In genomic region chr7:30050882-30051548, GRCm38 (mm10) we compare ENCODE assay signal across 7 mouse cellular contexts. TPM values are rescaled to one million over a fixed set of nuclear protein-coding genes. Genes with fewer than 3 reads are reported as not detected.
A peak's percentile ranks its signal among the peaks of the same experiment; 100 is the strongest.
DNase-seq lines count a peak whose midpoint lies in the region; ATAC-seq lines count a peak whose summit lies in the region.

Gene Zfp14, minus strand, starts transcription at chr7:30051380.

- H3K36me3 ChIP-seq in intestine, embryonic 15.5 days = no peaks in the 10 kb centered on the region
- H3K36me3 ChIP-seq in midbrain, embryonic 10.5 days = peaks cover 14% of the 10 kb centered on the region

- peak within 1 kb of the TSS; percentile 74 for H3K4me3 ChIP-seq in intestine, embryonic 15.5 days (replicated peaks)
- H3K4me3 ChIP-seq in midbrain, embryonic 10.5 days = peak within 1 kb of the TSS; percentile 85

- H3K4me2 ChIP-seq in intestine, embryonic 15.5 days (replicated peaks) = peak within 1 kb of the TSS; percentile 77

- peak within 1 kb of the TSS; percentile 70 for H3K9ac ChIP-seq in intestine, embryonic 15.5 days

- H3K27me3 ChIP-seq in intestine, embryonic 15.5 days (replicated peaks) = no peaks in the 10 kb centered on the region
- no peaks in the 10 kb centered on the region for H3K27me3 ChIP-seq in midbrain, embryonic 10.5 days (ENCODE audit: low read depth, poor library complexity, severe bottlenecking)

- H3K9me3 ChIP-seq in intestine, embryonic 15.5 days = no peaks in the 10 kb centered on the region
- no peaks in the 10 kb centered on the region for H3K9me3 ChIP-seq in midbrain, embryonic 10.5 days (replicated peaks)

- intact Hi-C loops in left cerebral cortex, postnatal 25 days (cut with DNase I) = loop anchor here (2.0 kb wide), 1 partner anchor 40 kb away; the partner anchor contains the start of genes Gm26920 and Zfp566

- H3K27ac ChIP-seq in intestine, embryonic 15.5 days = peak within 1 kb of the TSS; percentile 79
- peak within 1 kb of the TSS; percentile 88 for H3K27ac ChIP-seq in midbrain, embryonic 10.5 days (replicated peaks)

- DNase-seq in adrenal gland, adult (ENCODE audit: inconsistent age in 2 of 2, low spot score in 1 of 2) = peak; percentile 89 to 94
- peak; percentile 96 for DNase-seq in embryo, embryonic 10.5 days (ENCODE audit: low spot score)
- DNase-seq in gastrocnemius, postnatal 25 days = peak; percentile 87
- peak; percentile 90 to 97 for DNase-seq in left cerebral cortex, postnatal 25 days (ENCODE audit: low spot score in 2 of 2)
- DNase-seq in midbrain, embryonic 10.5 days (ENCODE audit: low spot score) = peak; percentile 90
- DNase-seq in right cerebral cortex, postnatal 4 days = peak; percentile 88

- under 1% methylated on average over 40 of the region's 40 CpGs for WGBS in intestine, embryonic 15.5 days
- WGBS in midbrain, embryonic 10.5 days = under 1% methylated on average over 40 of the region's 40 CpGs

- peaks cover 8% of the 10 kb centered on the region; the same call in 1 of the 2 replicates for H3K4me1 ChIP-seq in intestine, embryonic 15.5 days (replicated peaks)
- peaks cover 18% of the 10 kb centered on the region for H3K4me1 ChIP-seq in midbrain, embryonic 10.5 days

- ATAC-seq in intestine, embryonic 15.5 days = peak; percentile 99

RNA-seq across cellular contexts. Expression of gene Zfp14, which starts in this region (rescaled TPM):
- 1 to 10 TPM; 1.2 to 2.0 TPM for total RNA-seq in gastrocnemius, postnatal 25 days (2021)
- polyA plus RNA-seq in intestine, embryonic 15.5 days (2015; fragmentation: Nextera tagmentation; extraction: Ambion mirVana) = 2.7 and 2.9 TPM in 2 replicates
- total RNA-seq in left cerebral cortex, postnatal 25 days (2021) = 1 to 10 TPM; 7.2 to 8.5 TPM
- polyA plus RNA-seq in midbrain, embryonic 10.5 days (2016; fragmentation: Nextera tagmentation; extraction: Ambion mirVana) = 4.1 and 4.4 TPM in 2 replicates

Comparison
In these comparisons a context has a peak if more than half of its experiments do, and no peak if none do; other contexts are left out.
1. Peak in every context shown above with its lines: DNase-seq, ATAC-seq, H3K4me3 ChIP-seq and H3K27ac ChIP-seq.